Mouse (Mus musculus) ES-E14 (cell line): ENCODE measurements around the gene Pparg. TPM values are rescaled to one million over a fixed set of nuclear protein-coding genes. Genes with fewer than 3 reads are reported as not detected.

Experiments
- DNase-seq: peaks from one replicate; pipeline ENCODE4 v3.0.0-alpha.2; 2013; ENCODE audit warnings: low read depth, low spot score
- H3K27ac ChIP-seq: 2 replicates; pipeline ENCODE4 v1.5.1; 2012; ENCODE audit warnings: low read depth, mild to moderate bottlenecking, low read length, moderate library complexity, mixed read lengths; ENCODE audit not compliant: poor library complexity, insufficient read depth, severe bottlenecking
- H3K36me3 ChIP-seq: 2 replicates; pipeline ENCODE4 v1.6.1; 2012; ENCODE audit warnings: mild to moderate bottlenecking, low read length, moderate library complexity, mixed read lengths; ENCODE audit not compliant: control insufficient read depth, poor library complexity, insufficient read depth, severe bottlenecking
- H3K4me1 ChIP-seq, 2 experiments: fragments of 150-350 bp in 1 of 2; sonication (generic) in 1 of 2; 2 replicates each; pipeline ENCODE4 v1.6.1; 2012; ENCODE audit warnings: low read length in 2 of 2, mild to moderate bottlenecking in 1 of 2, mixed read lengths in 1 of 2; ENCODE audit not compliant: control insufficient read depth in 2 of 2, insufficient read depth in 2 of 2, poor library complexity in 1 of 2
- H3K4me3 ChIP-seq, 2 experiments: fragments of 150-350 bp in 1 of 2; sonication (generic) in 1 of 2; 2 replicates each; pipeline ENCODE4 v1.5.1; 2012; ENCODE audit warnings: low read length in 2 of 2, low read depth in 1 of 2, mild to moderate bottlenecking in 1 of 2, mixed read lengths in 1 of 2; ENCODE audit not compliant: insufficient read depth in 1 of 2, poor library complexity in 1 of 2, severe bottlenecking in 1 of 2
- H3K9ac ChIP-seq: 2 replicates; pipeline ENCODE4 v1.6.1; 2012; ENCODE audit warnings: low read depth, mild to moderate bottlenecking, low read length, mixed read lengths; ENCODE audit not compliant: poor library complexity, insufficient read depth, severe bottlenecking
- H3K9me3 ChIP-seq: fragments of 150-350 bp; sonication (generic); 2 replicates; pipeline ENCODE4 v1.6.1; 2012; ENCODE audit warnings: low read depth, mild to moderate bottlenecking, low read length; ENCODE audit not compliant: control insufficient read depth, insufficient read depth
- CHD2 ChIP-seq: IDR thresholded peaks from 2 replicates; pipeline ENCODE4 v1.6.1; 2014; ENCODE audit warnings: mild to moderate bottlenecking, low read depth, low read length, inconsistent platforms
- HCFC1 ChIP-seq: IDR thresholded peaks from 2 replicates; pipeline ENCODE4 v1.6.1; 2012; ENCODE audit warnings: low read length, inconsistent platforms, borderline replicate concordance; ENCODE audit not compliant: insufficient read depth
- MAFK ChIP-seq: IDR thresholded peaks from 2 replicates; pipeline ENCODE4 v1.6.1; 2014; ENCODE audit warnings: mild to moderate bottlenecking, low read depth, low read length, inconsistent platforms; ENCODE audit not compliant: insufficient read depth
- ZC3H11A ChIP-seq: IDR thresholded peaks from 2 replicates; pipeline ENCODE4 v1.6.1; 2012; ENCODE audit warnings: low read depth, mild to moderate bottlenecking, inconsistent platforms, low read length, borderline replicate concordance
- ZNF384 ChIP-seq: IDR thresholded peaks from 2 replicates; pipeline ENCODE4 v1.6.1; 2012; ENCODE audit warnings: low read depth, low read length, inconsistent platforms
- in situ Hi-C, 2 experiments: fragments of 600-800 bp; cut with MboI; formaldehyde crosslinking; loops; one replicate each; pipeline ENCODE4 v1.15.1; 2025; ENCODE audit warnings: low sequenced_read_pairs in 2 of 2, inconsistent platforms in 1 of 2; ENCODE audit not compliant: unreplicated experiment in 2 of 2
- total RNA-seq: library from RNA; depleted of rRNA; stranded (reverse); fragments of 300-350 nt; gene quantifications from 2 replicates; pipeline ENCODE4 v1.2.3, GENCODE M21; 2012

Pparg gene
- total RNA-seq, 1 experiment = 0.85 TPM

- H3K36me3 ChIP-seq = no peaks in the 10 kb centered on the region
Measured at GRCm38 (mm10) chr6:115344513-115344912, 16.2 kb upstream of the Pparg start.

GRCm38 (mm10) chr6:115345013-115345412 lies 15.7 kb upstream of the Pparg start:
- in situ Hi-C loops = no loop called here
- H3K4me3 ChIP-seq = no peak overlapping the region
- H3K9ac ChIP-seq = no peak overlapping the region
- no peak overlapping the region for H3K27ac ChIP-seq
- no peaks in the 10 kb centered on the region for H3K4me1 ChIP-seq
- H3K9me3 ChIP-seq = no peaks in the 10 kb centered on the region
- TF ChIP-seq HCFC1 = no peak
- TF ChIP-seq CHD2 = no peak
- no peak for TF ChIP-seq ZC3H11A
- no peak for TF ChIP-seq ZNF384
- no peak for TF ChIP-seq MAFK
- no peak for DNase-seq
- H3K36me3 ChIP-seq = no peaks in the 10 kb centered on the region

More at GRCm38 (mm10) chr6:115344513-115344912, 16.2 kb upstream of the Pparg start:
- H3K4me3 ChIP-seq = peak overlapping the region in 1 of 2 experiments; percentile 19; a peak in 1 of 4 replicates
- TF ChIP-seq MAFK (no peak), HCFC1 (no peak), ZNF384 (no peak), ZC3H11A (no peak), CHD2 (no peak)
- H3K9me3 ChIP-seq = no peaks in the 10 kb centered on the region
- H3K9ac ChIP-seq = no peak overlapping the region
- no peak for DNase-seq
- no peak overlapping the region for H3K27ac ChIP-seq
- in situ Hi-C loops = no loop called here
- H3K4me1 ChIP-seq = no peaks in the 10 kb centered on the region

GRCm38 (mm10) chr6:115349641-115350464 lies 10.9 kb upstream of the Pparg start:
- TF ChIP-seq ZNF384 (no peak), MAFK (no peak), ZC3H11A (no peak), HCFC1 (no peak), CHD2 (no peak)
- Histone ChIP-seq H3K36me3 (no peaks in the 10 kb centered on the region), H3K4me3 (no peak overlapping the region), H3K4me1 (no peaks in the 10 kb centered on the region), H3K27ac (no peak overlapping the region), H3K9ac (no peak overlapping the region), H3K9me3 (no peaks in the 10 kb centered on the region)
- in situ Hi-C loops = no loop called here
- no peak for DNase-seq

GRCm38 (mm10) chr6:115361606-115362462 lies 1.1 kb downstream of the Pparg start:
- Histone ChIP-seq H3K4me1 (peaks cover 0 to 2% of the 10 kb centered on the region in 2 experiments; a peak in 1 of 4 replicates), H3K4me3 (peak overlapping the region; percentile 59 to 60), H3K9ac (no peak overlapping the region), H3K9me3 (no peaks in the 10 kb centered on the region), H3K36me3 (no peaks in the 10 kb centered on the region), H3K27ac (no peak overlapping the region)
- DNase-seq = peak; percentile 25
- no peak for TF ChIP-seq ZC3H11A
- no peak for TF ChIP-seq MAFK
- TF ChIP-seq ZNF384 = no peak
- TF ChIP-seq HCFC1 = no peak
- no peak for TF ChIP-seq CHD2
- in situ Hi-C loops = no loop called here
